Mouse (Mus musculus) heart, adult 9 months (tissue): ENCODE data around the gene Cadm2.

Source experiments
- DNase-seq, 2 experiments: peaks; one replicate each; pipeline ENCODE4 v3.0.0; 2022; ENCODE audit warnings: low spot score in 2 of 2

Cadm2 gene

GRCm38 (mm10) chr16:66761546-66762473 is 858.9 kb downstream of the Cadm2 start:
- no peak for DNase-seq

GRCm38 (mm10) chr16:66748533-66748932 is 872.2 kb downstream of the Cadm2 start:
- no peak for DNase-seq

DNA sequence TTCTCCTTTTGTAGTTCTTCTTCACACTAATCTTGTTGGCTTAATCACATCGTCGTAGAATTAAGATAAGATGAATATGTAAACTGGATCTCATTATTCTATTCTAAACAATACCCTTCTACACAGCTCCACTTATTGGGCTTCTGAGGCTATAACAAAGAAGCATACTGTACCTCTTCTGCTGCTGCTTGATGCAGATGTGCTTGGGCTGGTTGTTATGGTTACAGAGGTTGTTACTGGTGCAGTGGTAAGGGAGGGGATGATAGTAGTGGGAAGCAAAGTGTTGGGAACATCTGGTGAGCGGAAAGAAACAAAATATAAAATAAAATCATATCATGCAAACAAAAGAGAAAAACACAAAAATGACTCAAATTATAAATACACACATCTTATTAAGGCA is 889.5 kb downstream of the Cadm2 start:
- DNase-seq, result no peak

- no peak for DNase-seq
These were observed 914.2 kb downstream of the Cadm2 start for GRCm38 (mm10) chr16:66706476-66706875.

GRCm38 (mm10) chr16:66694783-66695182 is 925.9 kb downstream of the Cadm2 start:
- DNase-seq, result no peak

GRCm38 (mm10) chr16:66677241-66677640 is 943.5 kb downstream of the Cadm2 start:
- no peak for DNase-seq

GRCm38 (mm10) chr16:66651013-66651362 is 969.7 kb downstream of the Cadm2 start:
- no peak for DNase-seq

DNA sequence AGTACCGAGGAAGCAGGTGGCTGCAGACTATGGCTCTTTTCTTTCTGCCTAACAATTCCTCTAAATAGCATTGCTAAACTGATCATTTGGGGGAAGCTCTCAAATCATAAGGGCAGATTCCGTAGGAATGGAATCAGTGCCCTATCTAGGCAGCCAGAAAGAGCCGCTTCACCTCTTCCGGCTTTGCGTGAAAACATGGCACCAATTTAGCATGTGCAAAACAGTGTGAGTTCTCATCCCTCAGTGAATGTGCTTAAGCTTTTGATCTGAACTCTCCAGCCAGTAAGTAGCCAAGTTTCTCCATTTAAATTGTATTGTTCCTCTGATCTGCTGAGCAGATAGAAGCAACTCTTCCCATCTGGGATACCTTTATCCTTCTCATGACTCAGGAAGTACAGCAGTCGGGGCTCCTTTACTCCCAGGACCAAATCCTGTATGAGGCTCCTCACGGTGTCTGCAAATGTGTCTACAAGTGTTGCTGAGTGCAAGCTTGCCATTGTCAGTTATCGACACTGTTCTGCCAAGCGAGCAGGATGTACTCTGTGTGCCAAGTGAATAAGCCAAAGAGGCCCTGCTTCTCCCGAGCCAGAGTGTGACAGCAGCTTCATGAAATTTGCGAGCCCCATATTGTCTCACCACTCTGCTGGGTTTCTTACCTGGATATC is 970.2 kb downstream of the Cadm2 start:
- no peak for DNase-seq

DNA sequence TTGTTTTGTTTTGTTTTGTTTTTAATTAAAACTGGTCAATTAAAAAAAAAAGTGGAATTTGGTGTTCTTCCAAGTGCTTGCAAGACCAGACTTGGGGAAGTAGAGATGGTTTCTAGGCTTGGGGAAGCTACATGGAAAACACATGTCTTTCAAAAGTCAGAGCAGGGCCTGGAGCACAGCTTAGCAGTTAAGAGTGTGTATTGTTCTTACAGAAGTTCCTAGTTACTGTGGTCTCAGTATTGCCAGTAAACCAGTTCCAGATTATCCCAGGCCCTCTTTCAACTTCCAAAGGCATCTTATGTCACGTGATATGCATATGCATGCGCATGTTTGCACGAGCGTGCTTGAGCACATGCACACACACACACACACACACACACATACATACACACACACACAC is 972.9 kb downstream of the Cadm2 start:
- DNase-seq, result no peak

GRCm38 (mm10) chr16:66643606-66644005 is 977.1 kb downstream of the Cadm2 start:
- no peak for DNase-seq

GRCm38 (mm10) chr16:66627527-66627926 is 993.2 kb downstream of the Cadm2 start:
- no peak for DNase-seq

DNA sequence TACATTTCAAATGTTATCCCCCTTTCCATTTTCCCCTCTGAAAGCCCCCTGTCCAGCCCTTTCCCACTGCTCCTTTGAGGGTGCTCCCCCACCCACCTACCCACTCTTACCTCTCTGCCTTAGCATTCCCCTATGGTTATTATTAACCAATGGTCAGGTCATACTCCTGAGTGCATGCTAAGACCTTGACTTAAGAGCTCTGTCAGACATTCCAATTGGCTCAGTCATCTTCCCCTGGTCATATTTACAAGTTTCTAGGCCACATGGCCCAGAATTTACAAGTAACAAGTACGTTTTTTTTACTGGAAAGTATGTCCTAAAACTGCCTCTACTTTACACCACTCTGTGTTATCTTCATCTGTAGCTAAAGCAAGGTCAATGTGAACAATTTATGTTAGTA is 998.3 kb downstream of the Cadm2 start:
- no peak for DNase-seq

DNA sequence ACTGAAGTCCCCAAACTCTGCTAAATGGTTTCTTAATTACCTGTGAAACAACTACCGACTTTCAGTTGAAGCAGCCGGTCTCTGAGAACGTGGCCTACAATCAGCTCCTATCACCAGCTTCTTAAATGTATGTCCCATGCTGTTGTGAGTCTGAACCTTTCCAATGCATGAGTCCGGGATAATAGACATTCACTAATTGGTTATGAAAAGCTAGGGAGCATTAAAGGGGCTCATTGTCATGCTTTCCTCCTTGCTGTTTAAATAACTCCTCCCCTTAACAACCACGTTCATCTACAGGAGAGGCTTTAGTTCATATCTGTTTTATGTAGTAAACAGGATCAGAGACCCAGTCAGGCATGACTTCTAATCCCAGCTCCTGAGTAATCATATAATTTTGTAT is 1008.1 kb downstream of the Cadm2 start:
- no peak for DNase-seq
